8 mouse cellular contexts compared by ENCODE assay signal in the genomic region with DNA sequence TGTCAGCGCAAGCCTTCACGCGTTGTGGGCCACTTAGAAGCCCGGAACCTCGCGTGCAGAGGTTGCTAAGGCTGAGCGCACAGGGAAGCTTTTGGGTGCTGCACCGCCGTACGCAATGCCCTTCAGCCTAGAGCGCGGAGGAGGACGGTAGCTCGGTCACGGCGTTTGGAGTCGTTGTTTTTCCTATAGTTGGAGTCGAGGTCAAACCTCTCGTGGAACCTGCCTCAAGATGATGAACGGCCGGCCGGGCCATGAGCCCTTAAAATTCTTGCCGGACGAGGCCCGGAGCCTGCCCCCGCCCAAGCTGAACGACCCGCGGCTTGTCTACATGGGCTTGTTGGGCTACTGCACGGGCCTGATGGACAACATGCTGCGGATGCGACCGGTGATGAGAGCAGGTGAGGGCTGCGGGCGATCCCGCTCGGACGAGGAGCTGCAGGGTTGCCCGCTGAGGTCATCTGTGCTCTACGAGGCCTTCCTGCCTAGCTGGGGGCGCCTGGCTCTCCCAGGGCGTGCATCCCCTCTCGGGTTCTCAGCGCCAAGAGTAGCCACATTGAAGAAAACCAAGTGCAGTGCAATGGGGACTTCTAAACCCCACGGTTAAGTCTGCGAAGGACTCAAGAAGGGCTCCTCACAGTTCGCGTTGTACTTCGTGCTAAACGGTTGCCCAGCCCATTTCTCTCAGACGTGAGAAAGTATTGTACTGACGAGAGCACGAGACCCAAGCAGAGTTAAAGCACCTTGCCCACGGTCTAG. TPM values are rescaled to one million over a fixed set of nuclear protein-coding genes. Genes with fewer than 3 reads are reported as not detected.
DNase-seq lines count a peak whose midpoint lies in the region; ATAC-seq lines count a peak whose summit lies in the region.

A gene (plus strand): TSS at position 44 of the 756 bp plus-strand sequence.

- H3K4me3 ChIP-seq in hindbrain, embryonic 10.5 days, result peak within 1 kb of the TSS; percentile 94

- peaks cover 21% of the 10 kb centered on the region for H3K4me1 ChIP-seq in hindbrain, embryonic 10.5 days (replicated peaks)

- peak within 1 kb of the TSS; percentile 95 for H3K27ac ChIP-seq in hindbrain, embryonic 10.5 days

- no peaks in the 10 kb centered on the region for H3K27me3 ChIP-seq in hindbrain, embryonic 10.5 days (ENCODE audit: insufficient read depth, poor library complexity, severe bottlenecking)

- peaks cover 11% of the 10 kb centered on the region for H3K9me3 ChIP-seq in hindbrain, embryonic 10.5 days

- peaks cover 32% of the 10 kb centered on the region for H3K36me3 ChIP-seq in hindbrain, embryonic 10.5 days

- peak; percentile 91 for DNase-seq in NIH3T3 (ENCODE audit: low read depth)
- DNase-seq in cerebellum, adult 8-10 months, result peak; percentile 78
- peak; percentile 82 for DNase-seq in hindbrain, embryonic 10.5 days (ENCODE audit: low spot score)
- DNase-seq in layer of hippocampus, postnatal 14 days (ENCODE audit: low spot score in 2 of 2), result peak; percentile 69 to 75
- peak; percentile 85 for DNase-seq in lung, postnatal 4 days
- DNase-seq in retina, postnatal 7 days (ENCODE audit: low read depth, low spot score), result peak; percentile 74
- peak; percentile 77 for DNase-seq in urinary bladder, postnatal 14 days (ENCODE audit: low spot score)

- WGBS in hindbrain, embryonic 10.5 days, result 1% methylated on average over 54 of the region's 54 CpGs

- ATAC-seq in frontal cortex, adult (ENCODE audit: low TSS enrichment), result peak; percentile 93

RNA-seq across cellular contexts. Expression of the gene that starts here (rescaled TPM):
- polyA plus RNA-seq in hindbrain, embryonic 10.5 days (2016; fragmentation: Nextera tagmentation; extraction: Ambion mirVana), result 322 and 341 TPM in 2 replicates
- 100 to 1,000 TPM; 267 TPM for total RNA-seq in layer of hippocampus, postnatal 14 days (2021)

Comparison
In these comparisons a context has a peak if more than half of its experiments do, and no peak if none do; other contexts are left out.
1. Peak in every context shown above with its lines: DNase-seq, ATAC-seq, H3K4me3 ChIP-seq and H3K27ac ChIP-seq.